Mouse (Mus musculus) brain, embryonic 18.5 days (tissue): ENCODE data around the gene Zfand3.

Experiments used
- DNase-seq: peaks from one replicate; pipeline ENCODE4 v3.0.0-alpha.2; 2012; ENCODE audit warnings: low read depth, low spot score

Zfand3 gene

DNA sequence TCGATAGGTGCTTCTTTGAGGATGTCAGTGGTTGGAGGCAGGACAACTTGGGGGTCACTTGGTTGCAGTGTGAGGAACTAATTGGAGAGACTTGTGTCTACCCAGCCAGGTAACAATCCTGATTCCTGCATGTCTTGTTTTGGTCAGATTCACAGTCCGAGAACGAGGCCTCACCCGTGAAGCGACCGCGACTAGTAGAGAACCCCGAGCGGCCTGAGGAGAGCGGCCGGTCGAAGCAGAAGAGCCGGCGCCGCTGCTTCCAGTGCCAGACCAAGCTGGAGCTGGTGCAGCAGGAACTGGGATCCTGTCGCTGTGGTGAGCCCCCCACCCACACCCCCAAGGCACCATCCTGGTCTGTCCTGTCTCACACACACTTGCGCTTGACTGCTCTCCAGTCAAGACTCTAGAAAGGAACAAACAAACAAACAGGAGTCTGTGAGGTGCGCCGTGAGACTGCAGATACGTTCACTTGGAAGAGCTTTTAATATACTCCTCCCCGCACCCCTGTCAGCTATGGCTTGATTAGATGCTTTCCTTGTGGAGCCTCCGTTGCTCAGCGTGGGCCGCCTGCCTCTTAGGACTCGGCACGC is 188.0 kb downstream of the Zfand3 start:
- no peak for DNase-seq

DNA sequence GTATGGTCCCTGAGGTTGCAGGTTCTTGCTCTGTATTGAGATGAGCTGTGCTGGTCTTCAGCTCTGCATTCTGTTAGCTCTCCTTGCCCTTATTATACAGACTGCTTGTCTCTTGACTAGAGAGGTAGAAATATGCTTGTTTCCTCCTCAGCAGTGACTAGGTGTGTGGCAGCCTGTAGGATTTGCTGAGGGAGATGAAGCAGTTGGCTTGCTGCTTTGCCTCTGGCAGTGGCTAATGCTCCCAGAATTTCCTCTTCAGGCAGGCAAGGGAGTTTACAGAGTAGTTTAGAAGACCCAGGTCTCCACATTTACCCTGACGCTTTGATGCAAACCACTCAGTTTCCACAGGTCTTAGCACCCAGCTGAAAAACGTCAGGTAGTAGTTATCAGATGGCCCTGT is 189.1 kb downstream of the Zfand3 start:
- no peak for DNase-seq

DNA sequence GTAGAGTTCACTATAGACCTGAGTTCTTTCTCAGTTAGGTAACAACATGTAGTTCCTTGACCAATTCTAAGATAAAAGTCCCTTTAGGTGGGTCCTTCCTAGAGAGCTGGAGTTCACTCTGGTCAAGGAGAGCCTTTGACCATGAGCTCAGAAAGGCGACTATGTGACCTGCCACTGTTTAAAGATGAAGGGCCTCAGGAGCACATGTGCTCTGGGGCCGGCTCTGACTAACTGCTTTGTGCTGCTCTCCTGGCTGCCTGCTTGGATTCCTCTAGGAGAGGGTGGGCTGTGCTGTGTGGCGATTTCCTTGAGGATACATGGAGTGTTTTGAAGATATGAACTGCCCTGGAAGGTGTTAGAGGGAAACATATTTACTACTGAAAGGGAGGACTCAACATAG is 189.6 kb downstream of the Zfand3 start:
- no peak for DNase-seq

DNA sequence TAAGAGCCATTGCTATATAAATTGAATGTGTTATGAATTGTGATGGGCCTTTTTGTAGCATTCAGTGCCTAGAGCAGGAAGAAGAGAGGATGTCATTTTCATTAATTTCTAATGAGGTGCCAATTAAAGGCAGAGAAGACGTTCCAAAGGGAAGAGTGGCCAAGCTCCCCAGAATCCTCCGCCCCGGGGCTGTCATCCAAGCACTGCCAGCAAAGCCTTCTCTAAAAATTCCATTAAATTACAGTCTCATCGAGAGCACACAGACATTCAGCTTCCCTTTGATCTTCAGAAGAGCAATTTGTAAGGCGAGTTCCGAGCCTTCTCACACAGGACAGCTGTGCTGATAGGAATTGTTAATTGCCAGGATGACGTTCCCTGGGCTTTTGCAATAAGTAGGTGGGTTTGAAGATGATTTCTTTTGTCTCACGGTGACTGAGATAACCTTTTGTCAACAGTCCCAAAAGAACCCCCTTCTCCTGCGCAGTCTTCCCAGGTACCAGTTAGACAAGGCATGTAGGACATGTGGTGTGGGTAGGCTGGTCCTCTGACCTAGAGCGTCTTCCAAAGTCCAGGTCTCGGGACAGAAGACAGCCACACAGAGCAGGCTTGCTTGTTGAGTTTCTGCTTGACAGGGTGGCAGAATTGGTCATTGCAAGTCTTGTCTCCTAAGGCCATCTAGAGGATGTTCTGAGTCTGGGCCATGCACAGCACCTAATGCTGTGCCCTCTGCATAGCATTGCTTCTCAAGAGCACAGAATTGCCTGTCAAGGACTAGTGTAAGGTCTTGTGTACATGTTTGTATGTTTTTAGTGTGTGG is 190.3 kb downstream of the Zfand3 start:
- no peak for DNase-seq

DNA sequence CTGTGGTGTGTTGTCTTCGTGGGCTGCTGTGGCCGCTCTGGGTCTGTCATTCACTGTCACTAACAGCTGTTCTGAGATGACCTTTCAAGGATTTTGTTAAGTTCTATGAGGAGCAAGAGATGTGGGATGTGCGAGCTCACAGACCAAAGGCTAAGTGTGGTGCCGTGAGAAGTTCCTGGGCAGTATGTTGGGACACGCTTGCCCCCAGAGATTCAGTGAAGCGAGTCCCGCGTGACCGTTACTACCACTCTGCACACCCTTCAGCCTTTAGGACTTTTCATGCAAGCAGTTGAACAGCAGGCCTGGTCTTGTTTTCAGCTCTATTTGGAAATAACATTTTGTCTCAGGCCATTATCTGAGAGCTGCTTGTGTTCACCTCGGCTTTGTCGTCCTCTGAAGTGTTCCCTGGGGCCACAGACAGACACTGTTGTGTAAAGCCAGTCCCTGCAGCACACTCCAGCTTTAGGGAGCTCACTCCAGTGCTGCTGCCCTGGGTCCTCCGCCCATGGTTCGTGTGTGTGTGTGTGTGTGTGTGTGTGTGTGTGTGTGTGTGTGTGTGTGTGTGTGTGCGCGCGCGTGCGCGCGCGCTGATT is 191.2 kb downstream of the Zfand3 start:
- DNase-seq, result no peak

DNA sequence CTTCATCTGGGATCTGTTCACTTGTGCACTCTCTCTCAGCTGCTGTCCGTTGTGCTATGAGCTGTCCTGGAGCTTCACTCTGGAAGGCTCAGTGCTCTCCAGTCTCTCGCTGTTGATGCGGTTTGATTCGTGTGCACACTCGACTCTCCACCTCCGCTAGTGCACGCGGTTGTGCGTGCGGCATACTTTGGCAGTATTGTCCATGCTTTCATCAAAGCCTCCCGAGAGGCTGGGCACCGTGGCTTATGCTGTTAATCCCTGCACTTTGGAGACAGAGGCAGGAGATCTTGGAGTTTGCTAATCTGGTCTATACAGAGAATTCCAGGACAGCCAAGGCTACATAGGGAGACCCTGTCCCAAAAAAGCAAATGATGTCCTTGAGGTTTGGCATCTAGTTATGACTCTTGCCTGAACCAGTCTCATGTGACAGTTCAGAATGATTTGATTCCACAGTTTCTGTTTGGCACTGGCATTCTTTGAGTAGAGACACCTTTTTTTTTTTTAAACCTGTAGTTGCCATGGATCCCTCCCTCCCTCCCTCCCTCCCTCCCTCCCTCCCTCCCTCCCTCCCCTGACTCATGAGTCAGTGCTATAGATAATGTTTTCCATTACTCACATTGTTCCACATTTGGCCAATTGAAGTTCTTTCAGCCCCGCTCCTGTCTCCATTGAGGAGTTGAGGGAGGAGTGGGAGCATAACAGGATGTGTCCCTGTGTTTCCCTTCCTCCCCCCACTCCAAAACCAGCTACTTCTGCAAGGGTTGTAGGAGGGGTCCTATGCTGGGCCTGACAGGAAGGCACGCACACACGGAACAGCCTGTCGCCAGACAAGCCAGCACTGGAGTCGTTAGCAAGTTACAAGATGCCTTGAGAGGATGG is 192.1 kb downstream of the Zfand3 start:
- no peak for DNase-seq

DNA sequence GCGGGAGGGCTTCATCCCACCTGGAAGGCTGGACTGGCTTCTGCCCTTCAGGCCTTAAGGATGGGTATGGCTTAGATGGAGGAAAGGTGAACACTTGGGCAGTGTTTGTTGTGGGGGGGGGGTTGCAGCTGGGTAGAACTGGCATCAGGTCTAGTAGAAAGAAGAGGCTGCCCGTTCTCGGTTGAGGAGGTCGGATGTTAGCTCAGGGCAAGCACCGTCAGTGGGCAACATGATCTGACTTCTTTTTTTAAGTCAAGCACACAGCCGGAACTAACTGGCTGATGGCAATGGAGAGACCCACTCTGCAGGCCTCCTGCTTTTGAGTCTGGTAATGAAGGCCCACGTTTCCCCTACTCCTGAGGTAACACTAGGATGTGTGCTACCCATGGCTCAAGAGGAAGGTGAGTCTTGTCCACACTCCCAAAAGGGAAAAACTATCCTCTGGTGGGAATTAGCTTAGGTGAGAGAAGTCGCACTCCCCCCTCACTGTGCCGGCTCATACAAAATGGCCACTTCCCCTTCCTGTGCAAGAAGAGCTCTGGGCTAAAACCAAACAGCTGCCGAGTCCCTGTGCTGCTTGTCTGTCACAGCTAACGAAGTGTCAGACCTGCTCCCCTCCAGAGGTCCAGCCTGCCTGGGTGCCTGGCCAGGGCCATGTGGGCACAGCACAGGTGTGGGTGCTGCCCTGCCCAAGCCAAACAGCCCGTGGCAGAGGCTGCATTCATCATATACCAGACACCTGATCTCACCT is 192.9 kb downstream of the Zfand3 start:
- no peak for DNase-seq

DNA sequence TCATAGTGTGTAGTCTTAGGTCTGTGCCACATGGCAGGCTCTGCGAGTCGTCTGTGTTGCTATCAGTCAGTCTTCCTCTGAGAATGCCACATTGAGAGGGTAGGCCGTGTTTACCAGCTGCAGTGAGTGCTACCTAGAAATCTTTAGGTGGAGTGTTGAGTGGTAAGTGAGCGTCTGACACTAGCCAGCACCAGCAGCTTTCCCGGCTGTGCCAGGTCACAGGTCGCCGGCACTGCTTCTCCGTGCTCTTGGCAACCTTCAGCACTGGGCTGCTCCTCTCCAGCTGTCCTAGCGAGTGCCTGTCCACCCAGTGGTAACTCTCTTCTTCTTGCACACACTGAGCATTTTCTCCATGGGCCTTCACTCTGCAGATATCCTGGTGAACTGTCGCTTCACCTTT is 193.9 kb downstream of the Zfand3 start:
- no peak for DNase-seq

DNA sequence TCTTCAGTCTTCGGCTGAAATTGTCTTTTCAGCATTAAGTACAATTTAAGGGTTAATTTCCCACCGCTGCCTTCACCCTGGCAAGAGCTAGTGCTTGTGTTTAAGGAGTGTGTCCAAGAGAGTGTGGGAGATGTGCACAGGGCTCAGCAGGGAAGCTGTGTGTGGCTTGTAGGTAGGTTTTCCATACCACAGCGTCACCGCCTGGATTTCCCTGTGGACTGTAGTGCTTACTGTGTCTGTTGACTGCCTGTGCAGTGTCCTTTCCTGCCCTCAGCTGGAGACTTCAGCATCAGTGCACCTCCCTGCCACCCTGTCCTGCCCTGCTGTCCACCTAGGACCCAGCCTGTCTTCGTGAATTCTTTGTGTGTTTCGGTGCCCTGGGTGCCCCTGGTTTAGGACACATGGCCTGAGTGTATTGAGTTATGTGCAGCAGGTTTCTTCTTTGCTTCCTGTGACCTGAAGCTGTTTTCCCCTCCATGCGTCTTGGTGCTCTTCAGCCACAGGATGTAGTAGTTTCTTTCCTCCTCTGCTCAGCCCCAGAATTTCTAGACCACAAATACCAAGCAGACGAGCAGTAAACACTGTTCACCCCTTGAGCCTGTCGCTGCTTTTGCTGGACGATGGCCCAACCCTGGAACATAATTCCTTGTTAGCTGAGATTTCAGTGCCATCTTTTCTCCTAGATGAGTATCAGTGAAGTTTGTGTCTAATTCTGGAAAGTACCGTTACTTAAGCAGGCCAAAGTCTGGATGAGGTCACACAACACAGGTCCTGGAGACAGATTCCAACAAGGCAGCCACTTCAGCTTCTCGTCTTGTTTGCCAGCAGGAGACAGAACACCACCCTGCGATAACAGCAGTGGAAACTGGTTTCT is 195.1 kb downstream of the Zfand3 start:
- DNase-seq, result no peak

DNA sequence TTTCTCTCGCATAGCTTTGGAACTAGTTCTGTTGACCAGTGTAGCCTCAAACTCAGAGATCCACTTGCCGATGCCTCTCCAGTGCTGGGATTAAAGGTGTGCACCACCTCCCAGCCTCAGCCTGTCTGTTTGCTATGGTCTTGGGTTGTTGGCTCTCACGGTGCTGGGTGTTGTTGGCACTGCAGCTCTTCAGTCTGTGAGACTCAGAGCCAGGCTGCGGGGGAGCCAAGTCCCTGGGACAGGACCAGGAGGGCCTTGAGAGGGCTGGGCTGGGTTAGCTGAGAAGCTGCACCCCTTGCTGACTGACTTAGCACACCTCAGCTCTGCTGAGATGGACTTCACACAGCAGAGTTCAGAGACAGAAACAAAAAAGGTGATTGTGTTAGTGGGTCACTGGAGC is 195.8 kb downstream of the Zfand3 start:
- DNase-seq, result no peak

DNA sequence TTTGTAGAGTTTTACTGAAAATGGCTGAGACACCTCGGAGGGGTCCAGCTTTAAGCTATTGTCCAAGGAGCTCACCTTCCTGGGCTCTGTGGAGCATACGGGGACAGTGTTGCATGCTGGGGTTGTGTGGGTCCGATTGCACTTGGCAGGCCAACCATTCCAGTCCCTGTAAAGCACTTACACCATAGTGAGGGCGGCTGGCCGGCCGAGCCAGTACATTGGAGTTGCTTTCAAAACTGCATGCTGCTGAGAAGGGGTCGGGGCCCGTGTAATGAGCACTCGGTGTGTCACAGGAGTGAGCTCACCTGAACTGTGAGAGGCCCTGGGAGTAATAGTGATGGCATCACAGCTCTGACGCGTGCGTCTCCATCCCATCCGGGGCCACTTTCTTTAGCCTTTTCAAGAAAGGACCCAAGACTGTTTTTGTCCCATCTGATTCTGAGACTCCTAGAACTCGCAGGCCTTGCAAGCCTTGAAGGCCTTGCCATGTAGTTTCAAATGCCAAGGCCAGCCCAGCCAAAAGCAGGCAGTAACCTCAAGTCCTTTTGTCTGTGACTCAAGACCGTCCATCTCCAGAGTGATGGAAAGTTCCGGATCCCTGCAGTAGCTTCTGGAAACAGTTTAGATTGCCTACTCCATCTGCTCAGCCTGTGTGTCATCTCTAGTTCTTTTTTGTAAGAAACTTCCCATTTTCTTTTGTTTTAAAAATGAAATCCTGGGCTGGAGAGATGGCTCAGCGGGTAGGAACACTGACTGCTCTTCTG is 200.7 kb downstream of the Zfand3 start:
- no peak for DNase-seq

DNA sequence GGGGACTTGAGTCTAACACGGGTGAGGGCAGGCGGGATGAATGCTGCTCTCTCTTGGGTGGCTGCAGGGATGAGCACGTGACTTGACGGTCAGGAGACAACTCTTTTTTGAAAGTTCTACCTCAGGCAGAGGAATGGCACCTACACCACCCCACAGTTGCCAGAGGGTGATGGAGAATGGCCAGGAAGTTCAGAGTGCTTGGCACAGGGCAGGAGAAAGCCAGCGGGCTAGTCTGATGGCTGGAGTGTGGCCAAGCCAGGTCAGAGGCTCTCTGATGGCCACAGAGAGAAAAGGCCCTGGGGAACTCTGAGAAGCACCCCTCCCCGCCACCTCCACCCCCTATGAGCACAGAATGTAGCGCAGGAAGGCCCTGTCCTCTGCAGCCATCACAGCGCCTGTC is 205.7 kb downstream of the Zfand3 start:
- no peak for DNase-seq

DNA sequence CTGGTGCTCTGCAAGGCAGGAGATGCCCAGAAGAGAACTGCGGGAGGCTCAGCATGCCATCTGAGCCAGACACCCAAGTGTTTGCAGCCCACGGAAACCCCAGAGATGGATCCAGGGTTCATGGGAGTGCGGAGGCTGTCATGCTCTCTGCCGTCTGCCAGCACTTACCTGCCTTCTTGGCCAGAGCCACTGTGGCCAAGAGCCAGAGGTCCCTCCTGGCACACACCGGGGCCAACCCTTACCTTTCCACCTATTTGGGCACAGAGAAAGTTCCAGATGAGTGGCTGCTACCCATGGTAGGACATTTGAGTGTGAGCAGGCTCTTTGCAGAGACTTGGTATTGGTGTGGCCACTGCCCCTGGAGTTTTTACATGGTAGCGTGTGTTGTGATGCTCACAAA is 206.4 kb downstream of the Zfand3 start:
- DNase-seq, result no peak

DNA sequence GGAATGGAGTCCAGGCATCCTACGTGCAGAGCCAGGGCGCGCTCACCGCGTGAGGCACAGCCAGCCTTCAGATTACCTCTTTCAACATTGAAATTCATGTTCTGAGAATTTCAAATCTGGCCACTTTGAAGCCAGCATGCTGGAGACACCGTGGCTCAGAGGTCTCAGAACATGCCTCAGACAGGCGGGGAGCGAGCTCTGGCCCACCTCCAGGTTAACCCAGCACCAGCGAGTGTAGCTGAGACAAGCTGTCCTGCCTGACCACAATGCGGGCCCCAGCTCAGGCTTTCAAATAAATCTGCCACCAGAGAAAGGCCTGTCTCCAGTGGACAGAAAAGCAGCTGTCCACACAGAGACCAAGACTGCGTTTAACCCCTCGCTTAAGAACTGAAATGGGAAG is 208.1 kb downstream of the Zfand3 start:
- no peak for DNase-seq

DNA sequence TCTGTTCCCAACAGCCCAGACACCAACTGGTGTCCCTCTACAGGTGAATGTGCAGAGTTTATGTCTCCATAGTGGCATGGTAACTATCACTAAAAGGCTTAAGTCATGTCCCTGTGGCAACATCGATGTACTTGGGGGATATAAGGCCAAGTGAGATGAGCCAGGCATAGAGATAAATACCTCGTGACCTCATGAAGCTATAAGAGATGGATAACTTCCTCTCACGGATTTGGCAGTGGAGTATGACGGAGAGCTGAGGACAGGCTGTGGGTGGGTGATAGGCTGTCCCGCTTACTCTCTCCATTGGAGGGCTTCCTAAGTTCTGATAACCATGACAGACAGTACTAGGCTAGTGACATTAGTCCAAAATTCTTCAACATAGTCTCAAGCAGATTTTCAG is 208.8 kb downstream of the Zfand3 start:
- no peak for DNase-seq

DNA sequence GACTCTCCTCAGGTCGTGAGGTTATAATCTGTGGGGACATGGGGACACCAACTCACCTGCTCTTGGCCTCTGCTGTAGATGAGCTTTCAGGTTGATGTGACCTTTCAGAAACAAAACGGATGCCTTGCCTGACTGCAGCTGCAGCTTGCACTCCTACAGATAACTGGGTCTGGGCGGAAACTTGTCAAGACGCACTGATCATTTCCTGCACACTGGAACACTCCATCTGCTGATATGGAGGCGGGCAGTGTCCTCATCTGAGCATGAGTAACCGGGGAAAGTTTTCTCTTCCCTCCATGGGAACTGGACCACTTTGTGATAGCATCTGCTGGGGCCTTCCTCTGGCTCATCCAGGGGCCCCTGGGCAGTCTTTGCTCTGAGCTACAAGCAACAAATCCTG is 209.9 kb downstream of the Zfand3 start:
- no peak for DNase-seq

DNA sequence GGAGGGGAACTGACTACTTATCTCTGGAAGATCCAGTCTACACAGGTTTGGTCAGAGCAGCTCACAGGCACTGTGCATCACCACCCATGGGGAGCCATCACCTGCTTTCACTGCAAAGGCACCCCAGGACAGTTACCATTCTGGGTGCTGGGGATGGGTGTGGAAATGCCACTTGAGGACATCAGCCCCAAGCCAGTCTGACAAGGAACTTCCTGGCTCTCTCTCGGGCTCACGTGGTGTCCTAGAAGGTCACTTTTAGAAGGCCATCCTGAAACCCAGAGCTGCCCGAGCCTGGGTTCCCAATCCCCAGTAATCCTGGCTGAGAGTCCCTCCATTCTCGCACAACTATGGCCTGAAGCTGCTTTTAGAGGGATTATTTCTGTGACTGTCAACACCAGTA is 211.2 kb downstream of the Zfand3 start:
- no peak for DNase-seq

DNA sequence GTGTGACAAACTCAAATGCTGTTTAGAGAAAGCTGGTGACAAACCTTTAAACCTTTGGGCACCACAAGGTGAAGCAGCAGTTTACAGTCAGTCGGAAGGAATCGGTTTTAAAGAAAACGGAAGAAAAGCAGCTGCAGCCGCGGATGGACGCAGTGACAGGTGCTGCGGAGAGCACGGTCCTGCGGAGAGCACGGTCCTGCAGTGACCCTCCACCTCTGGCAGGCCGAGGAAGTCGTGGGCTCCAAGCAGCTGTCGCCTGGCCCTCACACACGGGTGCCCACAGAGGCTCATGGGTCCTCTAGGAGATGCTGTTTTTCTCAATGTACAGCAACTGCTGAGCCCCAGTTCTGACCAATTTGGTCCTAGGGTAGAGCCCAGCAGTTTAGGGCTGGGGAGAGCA is 217.1 kb downstream of the Zfand3 start:
- no peak for DNase-seq

DNA sequence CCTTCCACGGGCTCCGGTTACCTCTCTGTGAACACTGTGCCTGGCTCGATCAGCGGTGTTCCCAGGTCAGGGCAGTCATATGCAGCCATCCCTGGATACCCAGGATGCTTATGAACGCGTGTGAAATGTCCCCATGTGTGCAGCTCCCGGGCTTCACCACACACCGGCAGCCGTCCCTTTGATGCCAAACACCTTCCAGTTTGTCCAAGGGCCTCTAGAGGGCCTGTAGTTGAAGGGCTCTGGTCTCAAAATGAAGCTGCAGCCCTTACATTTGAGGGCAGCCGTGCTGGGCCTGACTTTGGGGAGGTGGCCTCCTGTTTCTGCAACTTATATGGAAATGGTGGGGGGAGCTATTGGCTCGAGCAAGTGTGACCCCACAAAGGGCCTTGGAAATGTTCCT is 217.8 kb downstream of the Zfand3 start:
- DNase-seq, result no peak

DNA sequence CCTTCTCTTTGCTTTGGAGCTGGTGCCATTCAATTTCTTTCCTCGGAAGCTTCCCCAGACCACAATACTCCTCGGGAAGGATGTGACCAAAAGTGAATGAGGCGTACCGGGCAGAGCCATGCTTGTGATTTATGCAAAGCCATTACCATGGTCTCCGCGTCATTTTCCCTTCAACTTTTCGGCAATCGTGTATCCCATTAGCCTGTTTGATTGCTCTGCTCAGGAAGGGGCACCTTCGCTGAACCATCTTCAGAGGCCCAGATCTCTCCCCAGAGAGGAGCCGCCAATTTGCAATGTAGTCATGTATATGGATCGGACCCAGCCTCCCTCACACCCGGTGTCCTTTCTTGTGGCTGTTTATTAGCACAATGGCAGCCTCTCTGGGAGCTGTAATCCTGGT is 218.3 kb downstream of the Zfand3 start:
- no peak for DNase-seq
